Mouse (Mus musculus) G1E-ER4 (cell line): ENCODE data around the gene Lama2. TPM values are rescaled to one million over a fixed set of nuclear protein-coding genes. Genes with fewer than 3 reads are reported as not detected.

Experiments used
- GATA1 ChIP-seq: IDR thresholded peaks from one replicate; pipeline ENCODE4 v1.8.0; 2012; ENCODE audit warnings: low read length, inconsistent platforms
- polyA plus RNA-seq: library from polyadenylated mRNA; stranded (reverse); fragments of >175 nt; gene quantifications from 2 replicates; pipeline ENCODE4 v1.2.3, GENCODE M21; 2012

Lama2 gene
- polyA plus RNA-seq, 1 experiment, result not detected

DNA sequence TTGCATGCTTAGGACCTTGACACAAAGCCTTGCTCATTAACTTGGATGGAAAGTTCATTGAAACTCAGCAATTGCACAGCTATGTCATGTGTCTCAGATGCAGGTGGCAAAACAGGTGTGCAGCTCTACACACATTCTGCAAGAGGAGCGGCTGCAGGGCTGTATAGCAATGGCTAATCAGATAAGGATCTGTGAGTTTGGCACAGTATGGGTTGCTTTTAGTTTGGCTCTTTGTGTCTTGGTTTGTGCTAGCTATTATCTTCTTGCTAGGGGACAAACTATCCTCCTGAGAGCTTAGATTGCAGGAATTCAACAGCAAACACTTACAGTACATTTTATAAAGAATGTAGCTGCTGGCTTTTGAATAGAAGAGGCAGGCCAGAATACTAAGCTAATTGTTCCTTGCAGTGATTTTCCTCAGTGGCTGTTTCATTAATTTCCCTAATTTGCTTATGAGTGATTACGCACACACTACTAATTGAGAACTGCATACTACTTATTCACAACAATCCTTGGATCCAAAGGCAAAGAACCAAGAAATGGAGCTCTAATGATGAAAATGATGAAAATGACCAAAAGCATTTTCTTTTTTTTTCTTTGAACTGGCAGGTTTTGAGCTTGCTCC lies 617.9 kb downstream of the Lama2 start:
- no peak for TF ChIP-seq GATA1

DNA sequence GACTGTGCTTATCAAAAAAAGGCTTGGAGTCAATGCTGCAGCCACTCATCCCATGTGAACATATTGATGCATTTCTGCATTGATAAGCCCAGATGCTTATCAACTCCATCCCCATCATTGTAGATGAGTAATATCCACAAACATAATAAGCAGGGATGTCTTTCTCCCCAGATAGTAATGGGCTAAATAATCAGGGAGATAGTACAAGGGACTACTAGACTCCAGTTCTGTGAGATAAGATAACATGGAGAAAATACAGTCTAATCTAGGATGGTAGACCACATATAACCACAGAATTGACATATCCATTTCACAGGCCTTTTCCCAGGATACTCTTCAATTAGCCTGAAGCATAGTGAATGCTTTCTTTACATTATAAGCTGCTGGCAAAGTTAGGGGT lies 622.9 kb downstream of the Lama2 start:
- TF ChIP-seq GATA1, result no peak

DNA sequence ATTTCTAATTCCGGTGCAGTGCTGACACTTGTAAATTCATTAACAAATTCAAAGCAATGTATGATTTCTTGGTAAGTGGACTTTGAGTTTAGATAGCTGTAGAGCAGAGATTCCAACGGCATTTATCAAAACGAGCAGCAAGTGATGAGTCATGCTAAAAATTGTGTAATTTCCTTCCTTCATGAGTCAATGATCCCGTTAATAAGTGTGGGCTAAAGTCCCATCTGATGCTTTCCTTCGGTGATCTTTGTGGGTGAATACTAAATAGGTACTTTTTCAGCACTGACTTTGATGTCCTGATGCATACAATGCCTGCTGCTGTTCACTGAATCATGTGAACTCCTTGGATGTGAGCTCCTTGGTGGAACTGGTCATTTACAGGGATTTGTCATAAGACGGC lies 623.6 kb downstream of the Lama2 start:
- TF ChIP-seq GATA1, result no peak

DNA sequence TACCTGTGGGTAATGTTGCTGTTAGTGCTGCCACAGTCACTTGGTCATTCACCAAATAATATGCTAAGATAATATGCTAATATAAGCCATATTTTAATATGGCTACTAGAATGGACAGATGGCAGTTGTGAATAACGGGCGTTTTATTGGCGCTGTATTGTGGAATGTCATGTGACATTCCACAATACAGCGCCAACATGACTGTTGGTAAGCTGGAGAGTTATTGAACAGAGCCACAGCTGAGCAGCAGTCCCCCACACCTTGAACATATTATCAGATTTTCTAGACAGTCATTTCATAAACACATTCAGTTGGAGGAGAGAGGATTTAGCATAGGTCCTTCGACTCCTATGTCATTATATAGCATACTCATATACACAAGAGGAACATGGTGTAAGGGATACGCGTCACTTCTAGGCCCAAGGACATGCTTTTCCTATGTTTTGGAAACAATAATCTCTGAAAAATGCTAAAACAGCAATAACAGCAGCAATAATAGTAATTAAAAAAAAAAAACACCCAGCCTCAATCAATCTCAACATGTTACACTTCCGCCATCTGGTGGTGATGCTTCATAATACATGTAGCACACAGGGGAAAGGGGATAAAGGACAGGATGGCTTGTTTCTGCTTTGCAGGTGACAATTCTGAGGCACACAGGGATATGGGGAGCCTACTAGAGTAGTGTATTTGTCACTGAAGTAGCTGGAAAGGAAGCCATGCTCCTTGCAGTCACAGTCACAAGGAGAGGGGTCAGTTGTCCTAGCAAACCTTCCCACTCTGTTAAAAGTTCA lies 624.2 kb downstream of the Lama2 start:
- no peak for TF ChIP-seq GATA1

DNA sequence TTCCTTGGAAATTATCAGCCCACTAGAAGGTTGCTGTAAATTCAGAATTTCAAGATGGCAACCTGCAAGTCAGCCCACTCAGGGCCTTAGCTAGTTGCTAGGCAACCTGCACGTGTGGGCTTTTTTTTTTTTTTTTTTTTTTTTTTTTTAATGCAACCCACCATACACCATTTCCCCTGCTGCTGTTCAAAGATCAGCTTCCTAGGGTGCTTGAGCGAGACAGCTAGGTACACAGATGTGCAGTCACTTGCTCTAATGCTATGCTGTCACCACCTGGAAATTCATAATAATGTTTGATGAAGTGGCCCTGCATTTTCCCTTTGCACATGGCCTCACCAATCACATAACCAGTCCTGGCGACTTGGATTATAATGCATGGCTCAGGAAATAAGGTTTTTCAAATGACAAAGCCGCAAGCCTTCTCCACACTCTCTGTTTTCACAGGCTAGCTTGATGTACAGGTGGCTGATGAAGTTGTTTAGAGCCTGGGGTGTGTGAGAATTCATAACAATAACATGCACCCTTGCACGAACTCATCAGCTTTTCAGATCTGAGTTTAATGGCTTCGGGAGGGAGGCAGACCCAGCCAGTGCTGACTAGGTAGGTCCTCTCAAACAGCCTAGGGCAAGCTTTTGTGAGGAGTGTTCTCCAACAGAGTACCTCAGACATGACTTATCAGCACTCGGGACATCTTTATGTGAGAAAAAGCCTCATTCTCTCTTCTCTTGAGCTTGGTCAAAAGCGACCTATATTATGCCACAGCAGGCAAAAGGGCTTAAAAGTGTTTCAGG lies 625.4 kb downstream of the Lama2 start:
- no peak for TF ChIP-seq GATA1

DNA sequence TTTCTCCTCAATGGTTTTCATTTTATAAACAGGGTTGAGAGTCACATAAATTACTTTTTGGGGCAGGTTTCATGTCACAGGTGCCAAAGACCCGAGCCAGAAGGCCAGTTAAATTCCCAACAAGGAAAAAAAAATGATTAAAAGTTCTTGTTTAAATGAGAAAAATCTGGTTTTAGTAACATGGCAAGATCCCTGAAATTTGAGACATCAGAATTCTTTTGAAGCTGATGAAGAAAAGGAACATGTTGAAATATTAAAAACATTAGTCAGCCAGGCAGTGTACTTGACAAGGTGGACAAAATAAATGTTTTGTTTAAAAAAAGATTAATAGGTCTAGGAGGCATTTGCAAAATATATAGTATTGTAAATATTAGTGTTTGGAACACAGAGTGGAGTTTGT lies 634.1 kb downstream of the Lama2 start:
- TF ChIP-seq GATA1, result no peak

DNA sequence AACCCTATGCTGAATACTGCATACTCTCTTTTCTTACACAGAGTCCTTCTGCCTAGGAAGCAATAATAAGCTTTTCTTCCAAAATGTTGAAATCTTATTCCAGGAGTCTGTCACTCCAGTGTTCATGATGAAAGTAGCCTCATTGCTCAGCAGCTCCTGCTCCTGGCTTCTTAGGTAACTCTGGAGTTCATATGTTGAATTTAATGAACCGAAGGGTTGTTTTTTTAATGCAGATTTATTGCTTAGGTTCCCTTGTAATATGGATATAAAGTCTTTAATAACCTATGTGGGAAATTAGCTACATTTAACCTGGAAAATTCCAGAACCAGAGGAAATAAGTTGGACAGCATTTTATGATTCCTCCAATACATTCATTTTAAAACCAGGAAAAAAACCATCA lies 636.0 kb downstream of the Lama2 start:
- no peak for TF ChIP-seq GATA1

DNA sequence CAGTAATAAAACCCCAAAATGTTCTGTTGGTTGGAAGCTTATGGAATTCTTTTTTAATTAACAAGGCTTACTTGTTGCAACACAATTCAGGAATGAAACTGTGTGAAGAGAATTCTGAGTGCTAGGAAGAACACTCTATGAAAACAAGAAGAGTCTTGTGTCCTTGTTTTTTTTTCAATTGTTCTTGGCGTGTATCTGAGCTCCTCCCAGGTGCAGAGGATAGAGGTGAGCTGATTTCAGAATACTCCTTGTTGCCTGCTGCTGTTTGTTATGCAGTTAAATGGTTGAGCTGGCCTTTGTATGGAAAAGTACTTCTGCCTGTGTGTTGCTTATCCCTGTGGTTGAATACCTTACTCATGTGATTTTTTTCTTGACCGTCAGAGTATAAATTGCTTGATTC lies 636.9 kb downstream of the Lama2 start:
- no peak for TF ChIP-seq GATA1

DNA sequence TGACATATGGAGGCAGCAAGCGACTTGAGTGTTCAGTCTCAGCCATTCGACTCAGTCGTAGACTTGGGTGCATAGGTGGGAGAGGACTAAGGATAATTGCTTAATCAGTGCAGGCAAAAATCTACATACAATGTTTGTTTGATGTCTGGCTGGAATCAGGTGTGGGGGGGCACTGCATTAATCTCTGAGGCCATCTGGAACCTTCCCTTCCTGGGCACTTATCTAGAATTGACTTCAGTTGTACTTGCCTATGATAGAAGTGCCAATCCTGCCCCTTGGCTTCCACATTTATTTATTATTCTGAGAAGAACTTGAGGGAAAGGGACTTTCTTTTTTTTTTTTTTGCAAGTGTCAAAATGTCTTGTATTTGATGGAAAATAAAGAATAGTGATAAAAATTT lies 644.2 kb downstream of the Lama2 start:
- no peak for TF ChIP-seq GATA1

DNA sequence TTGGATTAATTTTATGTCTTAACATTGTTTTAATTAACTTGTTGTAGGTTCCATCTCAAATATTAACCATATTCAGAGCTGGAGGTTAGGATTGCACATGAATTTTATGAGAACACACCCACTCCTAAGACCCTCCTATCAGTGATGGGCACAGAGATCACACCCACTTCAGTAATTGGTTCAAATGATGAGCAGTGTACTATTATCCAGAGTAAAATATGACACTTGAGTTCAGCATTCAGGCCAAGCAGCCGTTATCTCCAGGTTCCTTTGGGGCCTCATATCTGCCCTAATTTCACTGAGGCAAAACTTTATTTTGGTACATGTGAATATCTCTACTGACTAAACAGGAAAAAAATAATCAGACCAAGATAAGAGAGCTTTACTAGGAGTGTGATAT lies 645.3 kb downstream of the Lama2 start:
- TF ChIP-seq GATA1, result no peak

DNA sequence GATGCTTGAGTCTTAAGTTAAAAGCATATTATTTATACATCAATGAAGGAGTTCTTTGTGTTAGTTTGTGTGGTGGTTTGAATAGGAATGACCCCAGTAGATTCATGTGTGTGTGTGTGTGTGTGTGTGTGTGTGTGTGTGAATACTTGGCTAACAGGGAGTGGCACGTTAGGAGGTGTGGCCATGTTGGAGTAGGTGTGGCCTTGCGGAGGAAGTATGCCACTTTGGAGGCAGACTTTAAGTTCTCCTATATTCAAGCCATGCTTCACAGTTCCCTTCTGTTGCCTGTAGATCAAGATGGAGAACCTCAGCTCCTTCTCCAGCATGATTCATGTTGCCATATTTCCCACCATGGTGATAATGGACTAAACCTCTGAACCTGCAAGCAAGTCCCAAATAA lies 646.0 kb downstream of the Lama2 start:
- TF ChIP-seq GATA1, result no peak

DNA sequence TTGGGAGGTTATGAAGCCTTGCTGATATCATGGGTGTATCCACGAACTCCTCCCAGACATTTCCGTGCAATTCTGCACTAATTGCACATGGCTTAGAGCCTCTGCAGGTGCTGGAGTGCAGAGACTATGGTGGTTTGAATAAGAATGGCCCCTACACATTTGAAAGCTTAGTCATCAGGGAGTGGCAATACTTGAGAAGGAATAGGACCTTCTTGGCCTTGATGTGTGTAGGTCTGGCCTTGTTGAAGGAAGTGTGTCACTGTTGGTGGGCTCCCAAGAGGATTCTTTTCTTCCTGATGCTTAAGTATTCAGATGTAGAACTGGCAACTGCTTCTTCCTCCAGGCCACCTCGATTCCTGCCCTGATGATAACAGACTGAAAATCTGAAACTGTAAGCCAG lies 661.0 kb downstream of the Lama2 start:
- TF ChIP-seq GATA1, result no peak

DNA sequence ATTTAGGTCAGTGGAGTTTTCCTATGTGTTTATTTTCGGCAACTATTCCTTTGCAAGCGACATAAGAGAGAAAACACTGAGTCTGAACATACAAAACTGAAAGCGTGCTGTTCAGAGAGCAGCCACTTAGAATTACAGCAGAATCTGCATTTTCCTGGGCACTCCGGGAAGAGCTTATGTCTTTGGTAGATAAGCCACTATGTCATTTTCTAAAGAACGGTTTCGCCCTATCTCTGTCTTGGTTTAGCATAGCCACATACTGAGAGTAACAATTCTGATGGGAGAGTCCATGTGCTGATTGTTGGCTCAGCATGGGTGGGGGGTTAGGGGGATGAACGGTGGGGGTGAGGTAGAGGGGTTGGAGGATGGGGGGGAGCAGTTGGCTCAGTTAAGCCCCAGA lies 669.1 kb downstream of the Lama2 start:
- TF ChIP-seq GATA1, result no peak

DNA sequence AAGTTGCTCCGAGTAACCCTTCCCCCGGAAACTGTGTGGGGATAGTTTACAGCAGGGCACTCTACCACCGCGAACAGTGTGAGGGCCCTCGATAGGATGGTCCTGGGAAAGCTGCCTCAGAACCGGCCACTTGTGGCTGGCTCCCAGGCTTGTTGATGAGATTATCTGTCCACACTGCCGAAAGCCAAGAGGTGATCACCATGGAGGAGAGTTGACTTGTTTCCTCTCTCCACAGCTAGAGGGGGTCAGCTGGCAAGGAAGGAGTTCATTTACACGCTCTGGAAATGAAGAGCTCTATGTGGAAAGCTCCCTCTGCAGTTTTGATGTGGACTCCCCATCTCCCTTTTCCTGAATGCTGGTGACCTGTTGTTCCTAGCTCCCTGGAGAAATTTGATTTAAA lies 669.9 kb downstream of the Lama2 start:
- no peak for TF ChIP-seq GATA1

DNA sequence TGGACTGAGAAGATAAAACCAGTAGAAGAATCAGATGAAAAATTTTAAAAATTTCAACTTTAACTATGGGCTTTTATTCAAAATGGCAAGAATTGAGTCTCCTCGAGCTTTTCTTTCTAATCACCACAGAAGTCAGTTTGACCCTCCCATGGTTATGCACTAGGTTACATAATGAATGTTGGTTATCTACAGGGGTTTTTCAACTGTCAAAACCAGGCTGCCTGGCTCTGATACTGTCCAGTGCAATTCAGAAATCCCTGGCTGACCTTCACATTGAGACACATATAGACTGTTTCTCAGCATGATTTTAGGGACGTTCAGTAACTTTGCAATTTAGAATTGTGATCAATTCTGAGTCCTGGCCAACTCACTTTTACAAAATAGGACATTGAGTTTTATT lies 671.2 kb downstream of the Lama2 start:
- TF ChIP-seq GATA1, result no peak

DNA sequence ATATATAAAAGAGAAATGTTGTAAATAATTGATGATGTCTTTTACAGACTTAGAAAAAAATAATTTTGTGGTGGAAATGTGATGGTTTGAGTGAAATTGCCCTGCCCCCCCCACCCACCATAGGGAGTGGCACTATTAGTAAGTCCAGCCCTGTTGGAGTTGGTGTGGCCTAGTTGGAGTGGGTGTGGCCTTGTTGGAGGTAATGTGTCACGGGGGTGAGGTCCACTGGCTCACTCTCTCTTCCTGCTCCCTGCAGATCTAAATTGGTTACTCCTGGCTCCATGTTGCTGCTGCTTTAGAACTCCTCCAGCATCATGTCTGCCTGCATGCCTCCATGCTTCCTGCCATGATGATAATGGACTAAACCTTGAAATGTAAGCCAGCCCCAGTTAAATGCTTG lies 680.0 kb downstream of the Lama2 start:
- TF ChIP-seq GATA1, result no peak
